ENCODE assay signal across 16 mouse cellular contexts in the genomic region with DNA sequence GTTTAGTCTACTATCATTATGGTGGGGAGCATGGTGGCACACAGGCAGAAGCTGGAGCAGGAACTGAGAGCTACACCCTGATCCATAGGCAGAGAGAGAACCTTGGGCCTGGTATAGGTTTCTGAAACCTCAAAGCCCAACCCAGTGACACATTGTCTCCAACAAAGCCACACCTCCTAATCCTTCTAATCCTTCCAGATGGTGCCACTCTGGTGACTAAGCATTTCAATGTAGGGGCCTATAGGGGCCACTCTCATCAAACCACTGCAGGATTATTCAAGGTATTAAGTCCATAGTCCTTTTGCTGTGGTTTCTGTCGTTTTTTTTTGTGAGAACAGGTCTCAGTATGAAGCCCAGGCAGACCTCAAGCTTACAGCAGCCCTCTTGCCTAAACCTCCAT. TPM values are rescaled to one million over a fixed set of nuclear protein-coding genes. Genes with fewer than 3 reads are reported as not detected.
DNase-seq lines count a peak whose midpoint lies in the region.
"Had no signal": no experiment of that assay in that cellular context is flagged by ENCODE, and none has a peak within 500 bp of the region (broad histone marks: within the 10 kb centered on the region; RNA-seq: fewer than 3 reads in every experiment).

No protein-coding gene starts in this region.

- peak; percentile 15 for DNase-seq in 3T3-L1 (ENCODE audit: low read depth, low spot score)
- peak; percentile 38 for DNase-seq in ES-CJ7 (ENCODE audit: low read depth, low spot score)
- peak; percentile 59 for DNase-seq in R1 (ENCODE audit: low read depth, low spot score)
- no peak for DNase-seq in lung, postnatal 14 days
- no peak for DNase-seq in embryo, embryonic 11 days
- no peak for DNase-seq in left cerebral cortex, postnatal 25 days (ENCODE audit: low spot score in 2 of 2)
- DNase-seq: adrenal gland, adult 2 months; adrenal gland, postnatal 10 days; B cell, adult 2 months; cerebellum, adult 11 months; cerebellum, adult 18-20 months; cerebellum, adult 8-10 months; cerebellum, adult 9-11 months; cerebellum, postnatal 14 days; cerebellum, postnatal 36 days; forebrain, postnatal 0 days had no signal

- intact Hi-C loops in left cerebral cortex, postnatal 25 days (cut with DNase I): no loop called here

RNA-seq across cellular contexts. Expression of a gene that starts 33.9 kb away (rescaled TPM):
- total RNA-seq in left cerebral cortex, postnatal 25 days (2021): 100 to 1,000 TPM; 142 to 143 TPM

Comparison
In these comparisons a context has a peak if more than half of its experiments do, and no peak if none do; other contexts are left out.
1. DNase-seq: peak in 3T3-L1 (single experiment), ES-CJ7 (single experiment) and R1 (single experiment); none in lung, postnatal 14 days (single experiment), embryo, embryonic 11 days (single experiment) and left cerebral cortex, postnatal 25 days (0 of 2).